Mouse (Mus musculus): ENCODE results near the gene Ube2v1.

The Ube2v1 gene

DNA sequence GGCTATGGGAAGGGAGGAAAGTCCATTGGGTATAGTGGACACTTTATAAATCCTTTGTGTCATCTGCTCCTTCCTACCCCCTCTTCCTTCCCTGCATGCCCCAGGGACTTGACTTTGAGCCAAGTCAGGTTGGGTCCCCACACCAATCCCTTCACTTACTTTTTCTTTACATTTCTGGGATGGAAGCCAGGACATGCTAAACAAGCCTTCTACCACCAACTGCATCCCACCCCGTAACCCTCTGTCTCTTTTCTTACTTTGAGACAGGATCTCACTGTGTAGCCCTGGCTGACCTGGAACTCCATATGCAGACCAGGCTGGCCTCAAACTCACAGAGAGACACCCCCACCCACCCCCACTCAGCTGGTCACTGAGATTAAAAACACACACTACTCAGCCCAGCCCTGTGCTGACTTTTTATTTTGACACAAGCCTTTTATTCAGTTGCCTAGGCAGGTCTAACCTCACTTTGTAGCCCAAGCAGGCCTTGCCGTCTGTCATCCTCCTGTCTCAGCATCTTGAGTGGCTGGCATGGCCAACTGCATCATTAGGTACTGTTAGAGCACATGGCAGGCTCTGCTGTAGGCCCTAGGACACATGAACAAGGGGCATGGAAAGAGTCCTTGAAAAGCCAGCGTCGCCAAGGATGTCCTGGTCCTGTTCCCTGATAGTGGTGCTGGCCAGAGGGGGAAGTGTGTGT lies 38.2 kb downstream of the Ube2v1 start:
- no peak for DNase-seq (ENCODE audit: low read depth)

GRCm38 (mm10) chr2:167588774-167589577 lies 42.9 kb downstream of the Ube2v1 start:
- peak; percentile 62 for DNase-seq (ENCODE audit: low read depth)

DNA sequence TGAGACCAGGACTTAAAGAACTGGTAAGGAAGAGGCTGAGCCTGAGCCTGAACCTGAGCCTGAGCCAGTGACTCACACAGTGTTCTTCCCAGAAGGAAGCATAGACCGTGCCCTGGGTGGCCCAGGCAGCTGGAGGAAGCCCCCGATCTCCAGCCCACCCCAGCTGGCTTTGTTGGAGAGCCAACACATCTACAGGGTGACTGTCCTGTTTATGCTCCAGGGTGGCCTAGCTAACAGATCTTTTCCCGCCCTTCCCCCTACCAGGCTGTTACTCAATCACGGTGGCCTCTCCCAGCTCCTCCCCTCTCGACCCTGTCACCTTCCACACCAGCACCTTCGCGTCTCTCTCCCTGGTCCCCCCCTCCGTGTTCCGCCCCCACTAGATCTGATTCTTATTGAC lies 44.9 kb downstream of the Ube2v1 start:
- DNase-seq (ENCODE audit: low read depth) = no peak

- DNase-seq (ENCODE audit: low read depth) = no peak
These were observed 45.9 kb downstream of the Ube2v1 start for GRCm38 (mm10) chr2:167586041-167586440.

GRCm38 (mm10) chr2:167585273-167585672 lies 46.6 kb downstream of the Ube2v1 start:
- no peak for DNase-seq (ENCODE audit: low read depth)

- DNase-seq (ENCODE audit: low read depth) = no peak
These were observed 48.5 kb downstream of the Ube2v1 start for GRCm38 (mm10) chr2:167583161-167583952.

- peak; percentile 51 for DNase-seq (ENCODE audit: low read depth)
These were observed 53.4 kb downstream of the Ube2v1 start for GRCm38 (mm10) chr2:167578521-167578920.

- DNase-seq (ENCODE audit: low read depth) = no peak
These were observed 54.6 kb downstream of the Ube2v1 start for GRCm38 (mm10) chr2:167577186-167577785.

- DNase-seq (ENCODE audit: low read depth) = no peak
These were observed 55.7 kb downstream of the Ube2v1 start for GRCm38 (mm10) chr2:167576121-167576620.

- DNase-seq (ENCODE audit: low read depth) = no peak
These were observed 56.3 kb downstream of the Ube2v1 start for GRCm38 (mm10) chr2:167575581-167575980.

GRCm38 (mm10) chr2:167574814-167575213 lies 57.1 kb downstream of the Ube2v1 start:
- DNase-seq (ENCODE audit: low read depth) = no peak

DNA sequence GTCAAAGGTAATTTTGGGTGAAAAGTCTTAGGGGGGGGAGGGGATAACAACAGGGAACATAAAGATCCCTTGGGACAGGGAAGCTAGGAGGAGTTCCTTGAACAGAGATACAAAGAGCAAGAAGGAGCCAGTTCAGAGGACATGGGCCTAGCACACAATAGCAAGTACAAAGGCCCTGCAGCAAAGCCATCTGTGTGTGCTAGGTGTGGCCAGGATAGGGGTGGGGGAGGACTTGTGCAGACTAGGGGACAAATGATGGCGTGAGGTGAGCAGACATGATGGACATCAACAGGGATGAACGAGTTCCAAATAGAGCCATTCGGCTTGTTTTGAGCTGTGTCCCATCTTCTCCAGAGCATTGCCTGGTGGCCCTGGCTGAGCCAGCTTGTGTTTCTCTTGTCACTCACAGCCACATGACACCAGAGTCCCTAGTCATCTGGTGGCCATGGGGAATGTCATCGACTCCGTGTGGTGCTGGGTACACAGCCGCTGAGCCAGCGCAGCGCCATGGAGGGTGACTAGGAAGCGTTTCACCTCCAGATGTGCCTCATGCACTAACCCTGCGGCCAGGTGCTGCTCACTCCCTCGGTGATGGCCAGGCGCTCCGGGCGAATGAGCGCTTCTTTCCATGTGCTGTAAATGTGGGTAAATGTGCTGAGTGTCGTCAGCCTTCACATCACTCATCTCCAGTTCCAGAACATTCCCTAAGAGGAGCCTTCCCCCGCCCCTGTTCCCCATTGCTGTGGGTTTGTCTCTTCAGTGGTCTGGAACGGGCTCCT lies 60.3 kb downstream of the Ube2v1 start:
- no peak for DNase-seq (ENCODE audit: low read depth)

DNA sequence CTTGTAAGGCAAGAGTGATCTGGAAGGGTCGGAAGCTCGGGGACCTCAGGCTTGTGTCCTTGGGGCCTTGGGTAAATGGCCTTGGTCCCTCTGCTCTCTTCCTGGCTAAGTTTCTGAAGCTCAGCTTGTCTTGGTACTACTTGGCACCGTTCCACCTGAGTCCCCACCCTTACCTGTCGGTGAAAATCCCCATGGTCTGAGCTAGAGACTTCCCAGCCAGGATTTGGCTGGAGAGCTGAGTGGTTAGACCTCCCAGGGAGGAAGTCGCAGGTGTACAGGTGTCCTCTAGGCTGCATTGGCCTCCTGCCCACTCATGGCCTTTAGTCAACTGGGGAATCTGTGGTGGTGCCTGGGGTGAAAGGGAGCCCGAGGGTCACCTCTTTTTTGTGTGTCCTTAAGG lies 61.1 kb downstream of the Ube2v1 start:
- no peak for DNase-seq (ENCODE audit: low read depth)

DNA sequence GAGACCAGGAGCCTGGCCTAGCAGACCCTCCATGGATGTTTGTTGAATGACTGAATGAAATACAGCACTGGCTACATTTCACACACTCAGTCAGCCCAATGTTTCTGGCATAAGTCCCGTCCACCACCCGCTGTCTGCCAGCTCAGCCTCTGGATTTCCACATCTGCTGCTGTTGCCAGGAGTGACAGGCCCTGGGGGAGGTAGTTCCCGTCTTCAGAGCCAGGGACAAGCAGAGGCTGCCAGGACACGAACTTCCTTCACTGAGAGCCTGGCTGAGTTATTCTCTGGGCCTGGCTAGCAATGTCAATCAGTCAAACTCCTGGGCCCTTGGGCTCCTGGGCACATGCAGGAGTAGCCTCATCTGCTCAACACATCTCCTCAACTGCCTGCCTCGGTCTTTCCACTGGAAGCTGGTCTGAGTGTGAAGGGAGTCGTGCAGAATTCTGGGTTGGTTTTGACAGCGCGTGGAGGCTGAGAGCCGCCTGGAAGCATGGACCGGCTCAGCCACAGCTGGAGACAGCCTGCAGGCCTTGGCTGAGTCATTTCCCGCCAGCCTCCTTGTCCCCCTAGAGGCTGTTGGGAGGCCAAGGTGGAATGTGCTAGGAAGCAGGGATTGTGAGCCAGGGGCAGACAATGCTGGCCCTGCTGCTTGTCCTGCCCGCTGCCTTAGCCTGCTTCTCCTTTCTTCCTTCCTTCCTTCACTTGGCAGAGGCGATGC lies 61.8 kb downstream of the Ube2v1 start:
- no peak for DNase-seq (ENCODE audit: low read depth)

DNA sequence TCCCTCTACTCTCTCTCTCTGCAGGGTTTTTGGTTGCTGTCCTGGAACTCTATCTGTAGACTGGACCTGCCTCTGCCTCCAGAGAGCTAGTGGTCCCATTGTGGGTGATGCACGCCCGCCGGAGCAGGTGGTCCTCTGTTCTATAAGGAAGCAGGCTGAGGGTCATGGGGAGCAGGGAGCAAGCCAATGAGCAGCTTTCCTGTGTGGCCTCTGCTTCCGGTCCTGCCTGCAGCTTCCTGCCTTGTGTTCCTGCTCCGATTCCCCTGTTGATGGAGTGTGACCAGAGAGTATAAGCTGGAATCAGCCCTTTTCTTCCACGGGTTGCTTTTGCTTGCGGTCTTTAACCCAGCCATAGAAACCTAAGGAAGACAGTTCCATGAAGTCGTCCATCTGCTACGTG lies 63.8 kb downstream of the Ube2v1 start:
- DNase-seq (ENCODE audit: low read depth) = no peak

DNA sequence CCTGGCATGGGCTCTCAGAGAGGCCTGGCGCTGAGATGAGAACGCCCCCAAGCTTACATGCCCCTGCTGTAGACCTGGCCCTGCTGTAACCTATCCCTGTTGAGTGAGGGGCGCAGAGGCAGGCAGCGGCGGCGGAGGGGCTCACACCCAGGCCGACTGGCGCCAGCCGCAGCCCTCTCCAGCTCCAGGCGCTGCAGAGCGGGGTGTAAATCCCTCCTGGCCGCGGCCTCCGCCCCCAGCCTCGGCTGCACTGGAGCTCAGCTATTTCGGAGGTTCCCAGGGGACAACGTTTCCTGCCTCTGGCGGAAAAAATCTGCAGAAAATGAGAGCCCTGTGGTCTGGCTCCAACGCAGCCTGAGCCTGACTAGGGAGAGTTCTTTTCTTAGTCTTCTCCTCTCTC lies 66.2 kb downstream of the Ube2v1 start:
- no peak for DNase-seq (ENCODE audit: low read depth)

- DNase-seq (ENCODE audit: low read depth) = no peak
These were observed 66.6 kb downstream of the Ube2v1 start for GRCm38 (mm10) chr2:167565312-167565656.

- DNase-seq (ENCODE audit: low read depth) = no peak
These were observed 67.2 kb downstream of the Ube2v1 start for GRCm38 (mm10) chr2:167564551-167565311.

- DNase-seq (ENCODE audit: low read depth) = no peak
These were observed 68.2 kb downstream of the Ube2v1 start for GRCm38 (mm10) chr2:167563703-167564102.

DNA sequence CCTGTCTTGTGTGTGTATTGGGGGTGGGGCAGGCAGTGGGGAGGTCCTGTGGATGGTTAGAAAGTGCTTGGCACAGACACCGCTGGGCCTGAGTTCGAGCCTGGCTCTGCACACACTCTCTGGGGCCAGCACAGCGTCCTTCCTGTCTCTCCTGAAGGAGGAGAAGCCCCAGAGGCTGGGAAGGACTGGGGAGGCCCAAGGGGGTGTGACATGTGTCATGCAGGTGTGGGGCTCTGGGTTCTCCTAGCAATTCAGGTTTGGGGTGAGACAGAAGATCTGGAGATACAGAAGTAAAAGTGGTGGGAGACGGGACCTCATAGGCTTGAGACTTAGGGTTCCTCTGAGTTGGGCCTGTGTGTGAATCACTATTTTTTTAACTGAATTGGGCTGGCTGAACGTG lies 68.9 kb downstream of the Ube2v1 start:
- no peak for DNase-seq (ENCODE audit: low read depth)

Measured in naive thymus-derived CD4-positive, alpha-beta T cell, adult 2 months (primary cell).